Mouse (Mus musculus): ENCODE results near the gene Zfp280b. TPM values are rescaled to one million over a fixed set of nuclear protein-coding genes. Genes with fewer than 3 reads are reported as not detected.
A peak's percentile ranks its signal among the peaks of the same experiment; 100 is the strongest.

Zfp280b gene
- polyA plus RNA-seq, 1 experiment from 2014 or later = 16.6 TPM

DNA sequence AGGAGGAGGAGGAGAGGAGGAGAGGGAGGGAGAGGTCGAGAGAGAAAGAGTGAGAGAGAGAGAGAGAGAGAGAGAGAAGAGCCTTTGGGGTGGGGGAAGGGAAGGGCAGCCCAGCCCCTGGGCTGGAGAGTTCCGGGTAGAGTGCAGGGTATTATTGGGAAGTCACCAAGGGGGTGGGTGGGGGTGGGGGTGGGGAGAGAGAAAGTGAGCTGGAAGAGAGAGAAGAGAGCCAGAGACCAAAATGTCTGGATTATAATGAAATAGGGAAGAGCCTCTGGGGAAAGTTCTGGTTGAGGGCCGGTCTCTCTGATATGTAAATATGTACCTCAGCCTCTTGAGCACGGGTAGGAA is 4.5 kb upstream of the Zfp280b start:
- Histone ChIP-seq H3K36me3 (ENCODE audit: control insufficient read depth, insufficient read depth, low read length) (no peaks in the 10 kb centered on the region), H3K4me2 (ENCODE audit: low read depth, low read length) (no peak overlapping the region), H3K27me3 (replicated peaks; ENCODE audit: control insufficient read depth, insufficient read depth, low read length) (no peaks in the 10 kb centered on the region), H3K4me1 (ENCODE audit: control insufficient read depth, insufficient read depth, low read length) (no peaks in the 10 kb centered on the region; the same call in 1 of the 2 replicates), H3K9ac (ENCODE audit: low read depth, low read length) (no peak overlapping the region), H3K27ac (ENCODE audit: low read length) (no peak overlapping the region), H3K9me3 (ENCODE audit: control insufficient read depth, low read length) (peaks cover 5% of the 10 kb centered on the region; the same call in 1 of the 2 replicates), H3K4me3 (ENCODE audit: low read length) (no peak overlapping the region)
- 21% methylated on average over 4 of the region's 4 CpGs for WGBS
- ATAC-seq = no peak

DNA sequence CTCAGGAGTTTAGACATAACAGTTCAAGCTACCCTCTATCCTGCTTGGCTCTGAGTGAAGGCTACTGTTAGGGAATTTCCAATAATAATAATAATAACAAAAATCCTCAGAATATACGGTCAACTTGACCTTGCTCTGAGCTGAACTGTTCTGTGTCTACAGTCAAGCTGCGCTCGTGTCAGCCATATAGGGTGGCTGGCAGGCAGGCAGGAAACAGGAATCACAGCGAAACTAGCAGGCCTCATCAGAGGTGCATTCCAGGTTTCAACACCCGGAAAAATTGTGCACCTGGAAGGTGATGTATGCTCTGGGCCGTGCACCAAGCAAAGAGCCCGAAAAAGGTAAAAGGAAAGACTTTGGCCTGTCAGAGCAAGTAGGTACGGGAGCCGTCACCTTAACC is 4.1 kb upstream of the Zfp280b start:
- Histone ChIP-seq H3K4me3 (ENCODE audit: low read length) (no peak overlapping the region), H3K4me1 (ENCODE audit: control insufficient read depth, insufficient read depth, low read length) (no peaks in the 10 kb centered on the region; the same call in 1 of the 2 replicates), H3K36me3 (ENCODE audit: control insufficient read depth, insufficient read depth, low read length) (no peaks in the 10 kb centered on the region), H3K27ac (ENCODE audit: low read length) (no peak overlapping the region), H3K9ac (ENCODE audit: low read depth, low read length) (no peak overlapping the region), H3K4me2 (ENCODE audit: low read depth, low read length) (no peak overlapping the region), H3K27me3 (replicated peaks; ENCODE audit: control insufficient read depth, insufficient read depth, low read length) (no peaks in the 10 kb centered on the region), H3K9me3 (ENCODE audit: control insufficient read depth, low read length) (peaks cover 5% of the 10 kb centered on the region; the same call in 1 of the 2 replicates)
- WGBS = 65% methylated on average over 9 of the region's 9 CpGs
- no peak for ATAC-seq

DNA sequence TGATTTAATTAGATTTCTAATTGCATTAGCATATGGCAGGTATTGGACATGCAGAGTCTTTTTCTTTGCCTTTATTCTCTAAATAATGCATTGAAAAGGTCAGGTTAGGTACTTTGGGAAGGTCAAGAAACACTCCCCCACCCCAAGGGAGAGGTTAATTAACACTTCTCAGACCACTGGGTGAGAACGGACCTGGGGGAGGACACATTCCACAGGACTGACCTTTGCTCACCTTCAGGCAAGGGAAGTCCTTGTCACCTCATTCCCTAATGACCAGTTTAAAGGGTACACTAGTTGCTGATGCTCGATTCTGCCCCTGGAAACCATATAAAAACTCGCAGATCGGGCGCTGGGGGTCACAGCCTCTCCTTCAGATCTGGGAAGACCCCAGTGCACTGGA is 3.2 kb upstream of the Zfp280b start:
- no peak for ATAC-seq
- WGBS = 71% methylated on average over 5 of the region's 5 CpGs
- H3K4me3 ChIP-seq (ENCODE audit: low read length) = no peak overlapping the region

DNA sequence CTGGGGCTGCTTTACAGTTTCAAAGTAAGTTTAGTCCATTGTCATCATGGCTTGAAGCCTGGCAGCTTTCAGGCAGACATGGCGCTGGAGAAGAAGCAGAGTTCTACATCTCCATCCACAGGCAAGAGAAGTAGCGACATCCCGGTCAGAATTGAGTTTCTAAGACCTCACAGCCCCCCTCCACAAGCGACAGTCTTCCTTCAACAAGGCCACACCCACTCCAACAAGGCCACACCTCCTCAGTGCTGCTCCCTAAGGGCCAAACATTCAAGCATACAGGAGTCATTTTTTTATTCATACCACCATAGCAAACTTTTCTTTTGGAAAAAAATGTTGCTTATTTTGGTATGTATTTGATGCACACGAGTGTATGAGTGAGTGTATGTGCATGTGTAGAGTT is 2.0 kb upstream of the Zfp280b start:
- H3K4me1 ChIP-seq (ENCODE audit: control insufficient read depth, insufficient read depth, low read length) = peaks cover 6% of the 10 kb centered on the region
- H3K27me3 ChIP-seq (replicated peaks; ENCODE audit: control insufficient read depth, insufficient read depth, low read length) = no peaks in the 10 kb centered on the region
- H3K9ac ChIP-seq (ENCODE audit: low read depth, low read length) = no peak overlapping the region
- H3K27ac ChIP-seq (ENCODE audit: low read length) = no peak overlapping the region
- H3K36me3 ChIP-seq (ENCODE audit: control insufficient read depth, insufficient read depth, low read length) = no peaks in the 10 kb centered on the region
- no peak for ATAC-seq
- no peak overlapping the region for H3K4me3 ChIP-seq (ENCODE audit: low read length)
- H3K9me3 ChIP-seq (ENCODE audit: control insufficient read depth, low read length) = no peaks in the 10 kb centered on the region; the same call in 1 of the 2 replicates
- WGBS = 71% methylated on average over 5 of the region's 5 CpGs
- no peak overlapping the region for H3K4me2 ChIP-seq (ENCODE audit: low read depth, low read length)

More for the DNA sequence above, 3.2 kb upstream of the Zfp280b start:
- Histone ChIP-seq H3K4me2 (ENCODE audit: low read depth, low read length) (no peak overlapping the region), H3K9me3 (ENCODE audit: control insufficient read depth, low read length) (peaks cover 2% of the 10 kb centered on the region; the same call in 1 of the 2 replicates), H3K27me3 (replicated peaks; ENCODE audit: control insufficient read depth, insufficient read depth, low read length) (no peaks in the 10 kb centered on the region), H3K36me3 (ENCODE audit: control insufficient read depth, insufficient read depth, low read length) (no peaks in the 10 kb centered on the region), H3K4me1 (ENCODE audit: control insufficient read depth, insufficient read depth, low read length) (peaks cover 5% of the 10 kb centered on the region), H3K9ac (ENCODE audit: low read depth, low read length) (no peak overlapping the region), H3K27ac (ENCODE audit: low read length) (no peak overlapping the region)

DNA sequence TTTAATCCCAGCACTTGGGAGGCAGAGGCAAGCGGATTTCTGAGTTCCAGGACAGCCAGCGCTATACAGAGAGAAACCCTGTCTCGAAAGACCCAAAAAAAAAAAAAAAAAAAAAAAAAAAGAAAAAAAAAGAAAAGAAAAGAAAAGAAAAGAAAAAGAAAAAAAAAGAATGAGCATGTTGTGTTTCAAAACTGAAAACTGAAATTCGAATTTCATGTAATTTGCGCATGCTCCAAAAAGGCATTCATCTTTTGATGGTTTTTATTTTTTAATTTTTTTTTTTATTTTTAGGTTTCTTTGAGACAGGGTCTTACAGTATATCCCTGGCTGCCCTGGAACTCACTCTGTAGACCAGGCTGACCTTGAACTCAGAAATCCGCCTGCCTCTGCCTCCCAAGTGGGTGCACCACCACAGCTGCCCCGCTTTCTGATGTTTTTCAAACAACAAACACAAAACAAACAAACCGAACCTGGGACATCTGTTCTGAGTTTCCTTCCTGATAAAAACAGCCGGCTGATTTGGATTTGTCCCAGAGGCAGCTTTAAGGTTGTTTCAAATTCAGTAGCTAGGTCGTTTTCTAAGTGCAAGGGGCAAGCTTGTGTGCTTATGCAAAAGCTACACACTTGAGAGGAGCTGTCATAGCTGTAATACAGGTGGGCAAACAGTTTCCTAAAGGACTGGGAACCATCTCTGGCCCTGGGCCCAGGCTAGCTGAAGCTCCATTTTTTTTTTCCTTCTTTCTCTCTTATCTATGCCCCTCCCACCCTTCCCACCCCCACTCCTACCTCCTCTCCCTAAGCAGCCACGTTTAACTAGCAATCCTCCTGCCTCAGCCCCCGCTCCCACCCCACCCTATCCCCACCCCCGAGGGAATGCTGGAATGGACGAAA is 694 bp upstream of the Zfp280b start:
- Histone ChIP-seq H3K9me3 (ENCODE audit: control insufficient read depth, low read length) (no peaks in the 10 kb centered on the region), H3K9ac (ENCODE audit: low read depth, low read length) (peak overlapping the region; percentile 96), H3K4me1 (ENCODE audit: control insufficient read depth, insufficient read depth, low read length) (peaks cover 6% of the 10 kb centered on the region), H3K27me3 (replicated peaks; ENCODE audit: control insufficient read depth, insufficient read depth, low read length) (no peaks in the 10 kb centered on the region), H3K27ac (ENCODE audit: low read length) (peak overlapping the region; percentile 72), H3K4me3 (ENCODE audit: low read length) (peak overlapping the region; percentile 92), H3K4me2 (ENCODE audit: low read depth, low read length) (peak overlapping the region; percentile 67), H3K36me3 (ENCODE audit: control insufficient read depth, insufficient read depth, low read length) (no peaks in the 10 kb centered on the region)
- ATAC-seq = peak; percentile 83
- WGBS = 50% methylated on average over 14 of the region's 14 CpGs

DNA sequence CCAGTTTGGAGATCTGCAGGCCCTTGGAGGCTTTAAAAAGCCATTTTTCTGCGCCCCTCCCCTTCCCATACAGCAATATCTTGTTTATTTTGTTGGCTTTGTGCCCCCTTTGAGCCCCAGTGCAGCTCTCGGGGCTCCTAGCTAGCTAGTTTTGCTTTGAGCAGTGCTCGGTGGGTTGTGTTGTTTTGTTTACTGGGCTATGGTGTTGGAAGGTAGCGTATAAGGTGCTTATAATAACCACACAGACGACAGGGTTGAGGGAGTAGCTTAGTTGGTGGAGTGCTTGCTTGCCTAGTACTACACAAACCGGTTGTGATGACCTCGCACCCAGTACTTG is 637 bp downstream of the Zfp280b start:
- no peaks in the 10 kb centered on the region for H3K9me3 ChIP-seq (ENCODE audit: control insufficient read depth, low read length)
- peaks cover under 1% of the 10 kb centered on the region; the same call in 1 of the 2 replicates for H3K36me3 ChIP-seq (ENCODE audit: control insufficient read depth, insufficient read depth, low read length)
- peak overlapping the region; percentile 92 for H3K4me3 ChIP-seq (ENCODE audit: low read length)
- H3K9ac ChIP-seq (ENCODE audit: low read depth, low read length) = peak overlapping the region; percentile 96
- WGBS = 13% methylated on average over 7 of the region's 7 CpGs
- ATAC-seq = no peak
- H3K4me1 ChIP-seq (ENCODE audit: control insufficient read depth, insufficient read depth, low read length) = peaks cover 6% of the 10 kb centered on the region
- no peaks in the 10 kb centered on the region for H3K27me3 ChIP-seq (replicated peaks; ENCODE audit: control insufficient read depth, insufficient read depth, low read length)
- H3K4me2 ChIP-seq (ENCODE audit: low read depth, low read length) = peak overlapping the region; percentile 83
- H3K27ac ChIP-seq (ENCODE audit: low read length) = peak overlapping the region; percentile 72

DNA sequence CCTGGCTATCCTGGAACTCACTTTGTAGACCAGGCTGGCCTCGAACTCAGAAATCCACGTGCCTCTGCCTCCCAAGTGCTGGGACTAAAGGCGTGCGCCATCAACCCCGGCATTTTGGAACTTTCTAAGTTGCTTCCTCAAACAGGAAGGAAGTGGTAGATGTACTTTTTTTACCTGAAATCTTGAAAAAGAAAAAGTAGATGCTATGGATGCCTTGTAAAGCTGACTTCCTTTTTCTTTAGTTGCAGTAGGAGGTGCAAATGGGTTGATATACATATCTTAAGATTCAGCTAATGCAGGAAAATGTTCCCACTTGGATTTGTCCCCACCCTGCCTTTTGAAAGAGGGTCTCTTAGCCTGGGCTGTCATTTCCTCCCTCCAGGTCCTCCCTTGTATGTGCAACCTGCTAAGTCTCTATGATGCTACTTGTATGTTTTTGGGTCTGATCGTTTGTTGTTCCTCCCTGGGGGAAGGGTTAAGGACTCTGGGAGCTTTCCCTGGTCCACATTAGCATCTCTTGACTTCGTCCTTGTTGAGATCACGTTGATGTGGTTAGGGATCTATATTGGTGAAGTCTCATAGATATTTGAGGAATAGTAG is 1.7 kb downstream of the Zfp280b start:
- no peak for ATAC-seq
- H3K4me3 ChIP-seq (ENCODE audit: low read length) = no peak overlapping the region
- H3K27me3 ChIP-seq (replicated peaks; ENCODE audit: control insufficient read depth, insufficient read depth, low read length) = no peaks in the 10 kb centered on the region
- H3K36me3 ChIP-seq (ENCODE audit: control insufficient read depth, insufficient read depth, low read length) = peaks cover 11% of the 10 kb centered on the region
- H3K4me2 ChIP-seq (ENCODE audit: low read depth, low read length) = no peak overlapping the region; the same call in 1 of the 2 replicates
- no peaks in the 10 kb centered on the region for H3K9me3 ChIP-seq (ENCODE audit: control insufficient read depth, low read length)
- peaks cover 6% of the 10 kb centered on the region; the same call in 1 of the 2 replicates for H3K4me1 ChIP-seq (ENCODE audit: control insufficient read depth, insufficient read depth, low read length)
- H3K27ac ChIP-seq (ENCODE audit: low read length) = no peak overlapping the region
- H3K9ac ChIP-seq (ENCODE audit: low read depth, low read length) = no peak overlapping the region
- 92% methylated on average over 8 of the region's 8 CpGs for WGBS

DNA sequence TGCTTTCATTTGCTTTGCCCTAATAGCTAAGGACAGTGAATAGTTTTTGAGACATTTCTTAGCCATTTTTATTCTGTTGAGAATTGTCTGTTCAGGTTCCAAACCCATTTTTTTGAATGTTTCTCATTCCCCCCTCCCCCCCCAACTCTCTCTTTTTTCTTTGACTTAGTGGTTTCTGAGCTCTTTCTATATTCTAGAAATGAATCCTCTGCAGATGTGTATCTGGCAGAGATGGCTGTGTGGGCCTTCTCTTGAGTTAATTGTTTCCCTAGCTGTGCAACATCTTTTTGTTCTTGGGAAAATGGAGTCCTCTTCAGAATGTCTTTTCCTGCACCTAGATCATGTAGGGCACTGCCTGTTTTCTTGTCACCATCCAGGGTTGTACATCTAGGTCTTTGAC is 2.8 kb downstream of the Zfp280b start:
- Histone ChIP-seq H3K4me3 (ENCODE audit: low read length) (no peak overlapping the region), H3K27ac (ENCODE audit: low read length) (no peak overlapping the region), H3K9me3 (ENCODE audit: control insufficient read depth, low read length) (no peaks in the 10 kb centered on the region), H3K4me1 (ENCODE audit: control insufficient read depth, insufficient read depth, low read length) (peaks cover 6% of the 10 kb centered on the region; the same call in 1 of the 2 replicates), H3K9ac (ENCODE audit: low read depth, low read length) (no peak overlapping the region), H3K4me2 (ENCODE audit: low read depth, low read length) (no peak overlapping the region), H3K27me3 (replicated peaks; ENCODE audit: control insufficient read depth, insufficient read depth, low read length) (no peaks in the 10 kb centered on the region), H3K36me3 (ENCODE audit: control insufficient read depth, insufficient read depth, low read length) (peaks cover 20% of the 10 kb centered on the region)
- no peak for ATAC-seq

DNA sequence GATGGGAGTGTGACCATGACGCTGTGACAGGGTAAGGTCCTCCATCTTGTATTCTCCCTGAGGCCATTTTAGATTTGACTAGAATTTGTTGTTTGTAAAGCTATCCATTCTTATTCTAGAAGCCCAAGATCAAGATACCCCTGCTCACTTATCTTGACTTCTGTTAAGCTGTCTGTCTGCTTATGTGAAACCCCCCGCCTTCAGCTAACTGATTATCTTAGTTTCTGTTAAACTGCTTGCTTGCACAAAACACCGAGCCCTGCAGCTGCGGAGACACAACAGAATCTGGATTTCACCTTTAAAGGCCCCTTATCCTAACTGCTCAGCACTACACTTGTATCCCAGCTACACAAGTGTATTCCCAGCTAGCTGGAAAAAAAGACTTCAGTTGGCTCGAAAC is 4.5 kb downstream of the Zfp280b start:
- WGBS = 97% methylated on average over 5 of the region's 5 CpGs
- H3K4me2 ChIP-seq (ENCODE audit: low read depth, low read length) = no peak overlapping the region
- H3K9me3 ChIP-seq (ENCODE audit: control insufficient read depth, low read length) = no peaks in the 10 kb centered on the region
- no peak for ATAC-seq
- no peak overlapping the region for H3K4me3 ChIP-seq (ENCODE audit: low read length)
- no peak overlapping the region for H3K27ac ChIP-seq (ENCODE audit: low read length)
- H3K9ac ChIP-seq (ENCODE audit: low read depth, low read length) = no peak overlapping the region
- peaks cover 22% of the 10 kb centered on the region for H3K36me3 ChIP-seq (ENCODE audit: control insufficient read depth, insufficient read depth, low read length)
- H3K27me3 ChIP-seq (replicated peaks; ENCODE audit: control insufficient read depth, insufficient read depth, low read length) = no peaks in the 10 kb centered on the region
- peaks cover 6% of the 10 kb centered on the region; the same call in 1 of the 2 replicates for H3K4me1 ChIP-seq (ENCODE audit: control insufficient read depth, insufficient read depth, low read length)
